Mouse (Mus musculus) stomach, embryonic 16.5 days (tissue): ENCODE results near the gene Wdcp. TPM values are rescaled to one million over a fixed set of nuclear protein-coding genes. Genes with fewer than 3 reads are reported as not detected.
"Not testable (repeated sequence)": the region's sequence is repeated elsewhere in the genome, so short reads cannot be mapped to it uniquely, and the experiment has no call there.

Experiments used
- ATAC-seq: fragments of 200-750 bp; cut with Nextera tagmentation; 2 replicates; pipeline ENCODE4 v1.8.0; 2017; ENCODE audit warnings: moderate number of reproducible peaks, moderate TSS enrichment; ENCODE audit not compliant: insufficient read depth, low FRiP score
- H3K27ac ChIP-seq: fragments of 300-500 bp; sonication (generic); 2 replicates; pipeline ENCODE4 v1.5.1; 2014; ENCODE audit warnings: low read length
- H3K27me3 ChIP-seq: fragments of 300-500 bp; sonication (generic); 2 replicates; pipeline ENCODE4 v1.6.1; 2014; ENCODE audit warnings: low read length, control low read depth, mixed read lengths; ENCODE audit not compliant: control insufficient read depth, insufficient read depth
- H3K36me3 ChIP-seq: fragments of 300-500 bp; sonication (generic); 2 replicates; pipeline ENCODE4 v1.6.1; 2014; ENCODE audit warnings: low read length; ENCODE audit not compliant: control insufficient read depth, insufficient read depth
- H3K4me1 ChIP-seq: fragments of 300-500 bp; sonication (generic); 2 replicates; pipeline ENCODE4 v1.6.1; 2014; ENCODE audit warnings: low read length, control low read depth, mixed read lengths; ENCODE audit not compliant: control insufficient read depth, insufficient read depth
- H3K4me2 ChIP-seq: fragments of 300-500 bp; sonication (generic); 2 replicates; pipeline ENCODE4 v1.6.1; 2014; ENCODE audit warnings: low read depth, low read length, mixed read lengths
- H3K4me3 ChIP-seq: fragments of 300-500 bp; sonication (generic); replicated peaks from 2 replicates; pipeline ENCODE4 v1.5.1; 2014; ENCODE audit warnings: mild to moderate bottlenecking, low read length
- H3K9ac ChIP-seq: fragments of 300-500 bp; sonication (generic); 2 replicates; pipeline ENCODE4 v1.6.1; 2014; ENCODE audit warnings: low read length
- H3K9me3 ChIP-seq: fragments of 300-500 bp; sonication (generic); replicated peaks from 2 replicates; pipeline ENCODE4 v1.6.1; 2016; ENCODE audit warnings: low read length, control low read depth; ENCODE audit not compliant: control insufficient read depth
- WGBS: fragments of 180-500 bp; shearing (Covaris S2); extraction: QIAGEN DNeasy Blood & Tissue Kit; methylation state at CpG from one replicate; pipeline ENCODE4 v1.1.7; 2014; 5-methylcytosine and 5-hydroxymethylcytosine counted together
- polyA plus RNA-seq: library from polyadenylated mRNA; unstranded; fragments of >200 nt; fragmentation: Nextera tagmentation; extraction: Ambion mirVana; gene quantifications from 2 replicates; pipeline ENCODE4 v1.2.1, GENCODE M21; 2015

Gene Wdcp
- polyA plus RNA-seq, 1 experiment from 2014 or later: 11.7 TPM

DNA sequence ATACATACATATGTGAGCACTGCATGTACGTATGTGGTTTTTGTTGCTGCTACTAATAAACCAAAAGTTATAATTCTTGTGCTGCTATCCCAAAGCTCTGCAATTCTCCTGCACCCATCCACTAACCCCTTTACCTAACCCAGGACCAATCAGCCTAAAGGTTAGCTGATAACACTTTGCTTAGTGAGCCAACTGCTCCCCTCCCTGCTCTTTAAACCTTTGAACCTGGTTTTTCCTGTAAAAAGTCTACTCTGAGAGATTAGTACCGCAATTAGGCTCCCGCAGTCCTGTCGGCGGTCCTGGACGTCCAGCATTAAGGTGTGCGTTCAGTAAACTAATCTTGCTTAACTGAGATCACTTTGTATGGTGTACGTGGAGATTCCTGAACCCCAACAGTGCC lies 32.5 kb downstream of the Wdcp start:
- Histone ChIP-seq H3K9ac (no peak overlapping the region), H3K27me3 (0 out of 2 replicates have a peak, but pooled peaks cover 2% of the 10 kb centered on the region), H3K27ac (no peak overlapping the region), H3K4me2 (no peak overlapping the region), H3K4me1 (peaks cover 6% of the 10 kb centered on the region), H3K4me3 (no peak overlapping the region), H3K36me3 (peaks cover 8% of the 10 kb centered on the region; the same call in 1 of the 2 replicates), H3K9me3 (no peaks in the 10 kb centered on the region)
- ATAC-seq: no peak
- WGBS: 69% methylated on average over 8 of the region's 8 CpGs

- no peaks in the 10 kb centered on the region for H3K27me3 ChIP-seq
- H3K27ac ChIP-seq: no peak overlapping the region
- peaks cover 6% of the 10 kb centered on the region for H3K4me1 ChIP-seq
- H3K4me2 ChIP-seq: no peak overlapping the region
- no peak overlapping the region for H3K4me3 ChIP-seq
- H3K9me3 ChIP-seq: no peaks in the 10 kb centered on the region
- H3K9ac ChIP-seq: no peak overlapping the region
- ATAC-seq: no peak
- WGBS: 67% methylated on average over 9 of the region's 9 CpGs
- H3K36me3 ChIP-seq: peaks cover 8% of the 10 kb centered on the region; the same call in 1 of the 2 replicates
Measured at GRCm38 (mm10) chr12:4878296-4878783, 35.2 kb downstream of the Wdcp start.

DNA sequence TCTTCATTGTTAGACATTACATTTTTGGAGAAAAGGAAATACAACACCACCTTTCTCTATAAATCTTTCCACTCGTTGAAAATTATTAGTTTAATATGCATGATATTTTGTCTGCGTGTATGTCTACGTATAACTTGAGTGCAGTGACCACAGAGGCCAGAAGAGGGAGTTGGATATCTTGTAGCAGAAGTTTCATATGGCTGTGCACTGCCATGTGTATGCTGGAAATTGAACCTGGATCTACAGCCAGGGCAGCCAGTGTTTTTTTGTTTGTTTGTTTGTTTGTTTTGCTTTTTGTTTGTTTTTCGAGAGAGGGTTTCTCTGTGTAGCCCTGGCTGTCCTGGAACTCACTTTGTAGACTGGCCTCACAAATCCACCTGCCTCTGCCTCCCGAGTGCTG lies 35.9 kb downstream of the Wdcp start:
- H3K9me3 ChIP-seq: no peaks in the 10 kb centered on the region
- H3K9ac ChIP-seq: no peak overlapping the region
- H3K4me1 ChIP-seq: peaks cover under 1% of the 10 kb centered on the region
- H3K27me3 ChIP-seq: no peaks in the 10 kb centered on the region
- no peak overlapping the region for H3K4me3 ChIP-seq
- no peak overlapping the region for H3K27ac ChIP-seq
- H3K36me3 ChIP-seq: peaks cover 8% of the 10 kb centered on the region; the same call in 1 of the 2 replicates
- H3K4me2 ChIP-seq: no peak overlapping the region
- WGBS: 95% methylated on average over 5 of the region's 5 CpGs
- no peak for ATAC-seq

DNA sequence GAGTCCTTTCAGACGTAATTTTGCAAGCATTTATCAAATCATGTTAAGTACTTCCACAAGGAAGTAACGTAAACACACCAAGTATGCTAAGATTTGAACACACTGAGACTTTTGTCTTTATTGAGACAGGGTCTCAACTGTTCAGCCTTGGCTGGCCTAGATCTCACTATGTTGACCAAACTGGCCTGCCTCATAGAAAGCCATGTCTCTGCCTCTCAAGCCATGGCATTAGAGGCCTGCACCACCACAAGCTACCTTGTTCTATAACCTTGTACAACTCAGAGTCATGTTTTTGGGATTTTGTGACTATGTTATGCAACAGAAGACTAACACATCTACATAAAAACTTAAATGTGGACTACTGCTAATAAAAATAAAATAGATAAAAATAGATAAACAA lies 39.0 kb downstream of the Wdcp start:
- peaks cover 8% of the 10 kb centered on the region; the same call in 1 of the 2 replicates for H3K36me3 ChIP-seq
- H3K27ac ChIP-seq: no peak overlapping the region
- ATAC-seq: no peak
- H3K4me2 ChIP-seq: no peak overlapping the region
- no peak overlapping the region for H3K4me3 ChIP-seq
- H3K27me3 ChIP-seq: no peaks in the 10 kb centered on the region
- no peak overlapping the region for H3K9ac ChIP-seq
- 62% methylated on average over 2 of the region's 2 CpGs for WGBS
- no peaks in the 10 kb centered on the region for H3K4me1 ChIP-seq
- H3K9me3 ChIP-seq: no peaks in the 10 kb centered on the region

GRCm38 (mm10) chr12:4885062-4885461 lies 42.0 kb downstream of the Wdcp start:
- Histone ChIP-seq H3K36me3 (no peaks in the 10 kb centered on the region), H3K27ac (no peak overlapping the region), H3K27me3 (no peaks in the 10 kb centered on the region), H3K9me3 (no peaks in the 10 kb centered on the region), H3K4me3 (no peak overlapping the region), H3K4me1 (no peaks in the 10 kb centered on the region), H3K4me2 (no peak overlapping the region), H3K9ac (no peak overlapping the region)
- WGBS: 53% methylated on average over 1 of the region's 1 CpGs
- no peak for ATAC-seq

GRCm38 (mm10) chr12:4886581-4886980 lies 43.5 kb downstream of the Wdcp start:
- H3K4me2 ChIP-seq, H3K36me3 ChIP-seq, H3K9ac ChIP-seq, H3K4me3 ChIP-seq, H3K4me1 ChIP-seq, H3K27me3 ChIP-seq, H3K9me3 ChIP-seq, ATAC-seq, H3K27ac ChIP-seq: not testable (repeated sequence)
- WGBS: 95% methylated on average over 4 of the region's 4 CpGs

- ATAC-seq: no peak
- Histone ChIP-seq H3K9ac (no peak overlapping the region), H3K4me2 (no peak overlapping the region), H3K27ac (no peak overlapping the region), H3K9me3 (no peaks in the 10 kb centered on the region), H3K4me1 (no peaks in the 10 kb centered on the region), H3K27me3 (no peaks in the 10 kb centered on the region), H3K4me3 (no peak overlapping the region), H3K36me3 (no peaks in the 10 kb centered on the region)
Measured at GRCm38 (mm10) chr12:4888739-4889138, 45.6 kb downstream of the Wdcp start.

- Histone ChIP-seq H3K4me2 (no peak overlapping the region), H3K4me3 (no peak overlapping the region), H3K4me1 (no peaks in the 10 kb centered on the region), H3K9me3 (no peaks in the 10 kb centered on the region), H3K27ac (no peak overlapping the region), H3K9ac (no peak overlapping the region), H3K27me3 (no peaks in the 10 kb centered on the region), H3K36me3 (no peaks in the 10 kb centered on the region)
- no peak for ATAC-seq
- WGBS: 89% methylated on average over 2 of the region's 2 CpGs
Measured at GRCm38 (mm10) chr12:4889251-4889650, 46.1 kb downstream of the Wdcp start.

- no peak for ATAC-seq
- Histone ChIP-seq H3K9me3 (no peaks in the 10 kb centered on the region), H3K27me3 (no peaks in the 10 kb centered on the region), H3K4me1 (no peaks in the 10 kb centered on the region), H3K4me2 (no peak overlapping the region), H3K4me3 (no peak overlapping the region), H3K27ac (no peak overlapping the region), H3K36me3 (no peaks in the 10 kb centered on the region), H3K9ac (no peak overlapping the region)
- WGBS: 87% methylated on average over 1 of the region's 1 CpGs
Measured at GRCm38 (mm10) chr12:4889891-4890290, 46.8 kb downstream of the Wdcp start.

GRCm38 (mm10) chr12:4898024-4898423 lies 54.9 kb downstream of the Wdcp start:
- Histone ChIP-seq H3K9ac (no peak overlapping the region), H3K4me2 (no peak overlapping the region), H3K4me3 (no peak overlapping the region), H3K27ac (no peak overlapping the region), H3K4me1 (no peaks in the 10 kb centered on the region), H3K36me3 (no peaks in the 10 kb centered on the region), H3K9me3 (no peaks in the 10 kb centered on the region), H3K27me3 (no peaks in the 10 kb centered on the region)
- 92% methylated on average over 5 of the region's 5 CpGs for WGBS
- no peak for ATAC-seq
